Mouse (Mus musculus): Measurements from ENCODE around the gene Sys1. TPM values are rescaled to one million over a fixed set of nuclear protein-coding genes. Genes with fewer than 3 reads are reported as not detected.

Gene Sys1
- polyA plus RNA-seq, 1 experiment, result 111 TPM

DNA sequence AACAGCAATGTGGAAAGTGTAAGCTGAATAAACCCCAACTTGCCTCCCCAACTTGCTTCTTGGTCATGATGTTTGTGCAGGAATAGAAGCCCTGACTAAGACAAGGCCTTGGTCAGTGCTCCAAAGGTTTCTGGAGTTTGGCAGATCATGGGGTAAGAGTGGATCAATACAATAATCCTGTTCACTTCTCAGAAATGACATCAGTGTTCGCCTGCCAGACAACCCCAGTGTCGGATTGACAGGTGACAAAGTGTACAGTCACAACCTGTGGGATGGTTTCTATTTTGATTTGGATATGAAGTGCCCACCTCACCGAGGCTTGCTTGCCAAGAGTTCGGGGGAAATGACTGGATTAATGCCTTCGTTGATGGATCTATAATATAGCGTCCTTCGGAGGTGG lies 35.5 kb upstream of the Sys1 start:
- 87% methylated on average over 7 of the region's 7 CpGs for WGBS
- no peak overlapping the region for H3K27ac ChIP-seq (ENCODE audit: insufficient read depth, low read length)
- DNase-seq (ENCODE audit: low read depth in 1 of 2, low spot score in 2 of 2), result no peak

DNA sequence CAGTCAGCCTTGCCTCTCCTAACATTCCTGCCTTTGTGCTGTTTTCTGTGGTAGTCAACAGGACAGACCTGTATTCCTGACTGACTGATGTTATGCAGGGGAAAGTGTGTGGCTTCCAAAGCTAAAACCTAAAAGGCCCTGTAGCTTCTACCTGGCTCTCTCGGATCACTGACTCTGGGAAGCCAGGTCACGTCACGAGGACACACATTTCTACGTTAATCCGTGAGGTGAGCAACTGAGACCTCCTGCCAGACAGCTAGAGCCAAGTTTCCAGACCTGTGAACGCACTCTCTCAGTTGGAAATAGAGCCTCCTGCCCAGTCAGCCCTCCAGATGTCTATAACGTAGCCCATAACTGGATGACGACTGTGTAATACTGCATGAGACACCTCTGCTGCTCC lies 34.8 kb upstream of the Sys1 start:
- Histone ChIP-seq H3K27me3 (ENCODE audit: control insufficient read depth, insufficient read depth, low read length) (no peaks in the 10 kb centered on the region), H3K36me3 (ENCODE audit: control insufficient read depth, insufficient read depth, low read length) (peaks cover 7% of the 10 kb centered on the region), H3K27ac (ENCODE audit: insufficient read depth, low read length) (peak overlapping the region; percentile 49; the same call in 1 of the 2 replicates), H3K4me1 (ENCODE audit: control insufficient read depth, insufficient read depth, insufficient read length) (peaks cover 29% of the 10 kb centered on the region; the same call in 1 of the 2 replicates), H3K4me3 (ENCODE audit: extremely low read depth, insufficient read depth, insufficient read length) (no peak overlapping the region)
- DNase-seq (ENCODE audit: low read depth in 1 of 2, low spot score in 2 of 2), result no peak
- WGBS, result 65% methylated on average over 8 of the region's 8 CpGs
- TF ChIP-seq CTCF (IDR thresholded peaks at IDR 0.05; ENCODE audit: extremely low read depth, insufficient read depth, insufficient read length, insufficient replicate concordance) (no peak), POLR2A (IDR thresholded peaks at IDR 0.05; ENCODE audit: low read depth, low read length) (no peak)

More for the DNA sequence above, 35.5 kb upstream of the Sys1 start:
- Histone ChIP-seq H3K4me1 (ENCODE audit: control insufficient read depth, insufficient read depth, insufficient read length) (peaks cover 29% of the 10 kb centered on the region; the same call in 1 of the 2 replicates), H3K4me3 (ENCODE audit: extremely low read depth, insufficient read depth, insufficient read length) (no peak overlapping the region), H3K36me3 (ENCODE audit: control insufficient read depth, insufficient read depth, low read length) (peaks cover 5% of the 10 kb centered on the region), H3K27me3 (ENCODE audit: control insufficient read depth, insufficient read depth, low read length) (no peaks in the 10 kb centered on the region)
- TF ChIP-seq POLR2A (IDR thresholded peaks at IDR 0.05; ENCODE audit: low read depth, low read length) (no peak), CTCF (IDR thresholded peaks at IDR 0.05; ENCODE audit: extremely low read depth, insufficient read depth, insufficient read length, insufficient replicate concordance) (no peak)

DNA sequence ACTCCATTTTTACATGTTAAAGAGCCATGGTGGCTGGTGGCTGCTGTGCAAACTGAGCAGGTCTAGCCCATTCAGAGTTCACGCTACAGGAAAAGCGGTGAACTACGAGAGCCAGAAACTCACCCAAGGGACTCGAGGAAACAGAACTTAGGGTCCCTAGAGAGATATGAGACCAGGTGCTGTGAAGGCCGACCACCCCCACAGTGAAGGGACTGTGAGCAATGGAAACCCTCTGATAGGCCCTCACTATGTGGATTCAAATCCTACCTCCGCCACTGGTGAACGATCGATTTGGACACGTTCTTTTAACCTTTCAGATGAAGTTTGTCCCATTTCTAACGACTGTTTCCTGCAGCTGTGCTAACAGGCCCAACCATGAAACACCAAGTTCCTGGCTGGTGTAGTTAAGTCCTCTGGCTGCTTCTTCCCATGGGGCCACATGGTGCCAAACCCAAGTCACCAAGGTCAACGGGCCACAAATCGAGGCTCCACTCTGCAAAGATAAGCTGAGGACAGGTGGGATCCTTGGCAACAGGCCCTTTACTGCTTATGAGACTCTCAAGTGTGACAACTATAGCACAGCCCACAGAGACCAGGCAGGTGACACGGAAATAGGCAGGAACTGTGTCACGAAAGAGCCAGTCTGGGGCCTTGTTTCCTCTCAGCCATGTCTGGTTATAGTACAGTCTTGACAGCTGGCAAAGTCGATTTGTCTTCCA lies 33.9 kb upstream of the Sys1 start:
- 25% methylated on average over 15 of the region's 15 CpGs for WGBS
- Histone ChIP-seq H3K27me3 (ENCODE audit: control insufficient read depth, insufficient read depth, low read length) (no peaks in the 10 kb centered on the region), H3K4me3 (ENCODE audit: extremely low read depth, insufficient read depth, insufficient read length) (no peak overlapping the region), H3K36me3 (ENCODE audit: control insufficient read depth, insufficient read depth, low read length) (peaks cover 15% of the 10 kb centered on the region), H3K27ac (ENCODE audit: insufficient read depth, low read length) (peak overlapping the region; percentile 95), H3K4me1 (ENCODE audit: control insufficient read depth, insufficient read depth, insufficient read length) (peaks cover 24% of the 10 kb centered on the region; the same call in 1 of the 2 replicates)
- no peak for TF ChIP-seq POLR2A (IDR thresholded peaks at IDR 0.05; ENCODE audit: low read depth, low read length)
- peak; percentile 59 to 81 for DNase-seq (ENCODE audit: low read depth in 1 of 2, low spot score in 2 of 2)

DNA sequence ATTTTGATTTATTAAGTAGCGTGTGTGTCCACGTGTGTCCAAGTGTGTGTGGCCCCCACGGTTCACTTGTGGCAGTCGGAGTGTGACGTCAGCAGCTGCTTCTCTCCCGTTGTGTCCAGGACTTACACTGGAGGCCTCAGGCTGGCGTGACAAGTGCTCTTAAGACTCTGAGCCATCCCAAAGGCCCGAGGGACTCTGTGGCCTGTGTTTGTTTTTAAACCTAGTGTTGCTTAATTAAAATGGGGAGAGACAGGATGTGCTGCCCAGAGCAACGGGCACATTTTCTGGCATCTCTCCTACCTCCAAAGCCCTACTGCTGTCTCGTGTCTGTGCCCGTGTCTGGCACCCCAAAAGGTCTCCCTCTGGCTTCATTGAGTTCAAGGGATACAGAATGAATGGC lies 33.3 kb upstream of the Sys1 start:
- no peak for TF ChIP-seq POLR2A (IDR thresholded peaks at IDR 0.05; ENCODE audit: low read depth, low read length)
- TF ChIP-seq CTCF (IDR thresholded peaks at IDR 0.05; ENCODE audit: extremely low read depth, insufficient read depth, insufficient read length, insufficient replicate concordance), result no peak
- H3K4me3 ChIP-seq (ENCODE audit: extremely low read depth, insufficient read depth, insufficient read length), result no peak overlapping the region
- H3K4me1 ChIP-seq (ENCODE audit: control insufficient read depth, insufficient read depth, insufficient read length), result peaks cover 20% of the 10 kb centered on the region; the same call in 1 of the 2 replicates
- peaks cover 21% of the 10 kb centered on the region for H3K36me3 ChIP-seq (ENCODE audit: control insufficient read depth, insufficient read depth, low read length)
- no peaks in the 10 kb centered on the region for H3K27me3 ChIP-seq (ENCODE audit: control insufficient read depth, insufficient read depth, low read length)
- 40% methylated on average over 11 of the region's 11 CpGs for WGBS
- H3K27ac ChIP-seq (ENCODE audit: insufficient read depth, low read length), result peak overlapping the region; percentile 95
- DNase-seq (ENCODE audit: low read depth in 1 of 2, low spot score in 2 of 2), result peak in 1 of 2 experiments; percentile 44

DNA sequence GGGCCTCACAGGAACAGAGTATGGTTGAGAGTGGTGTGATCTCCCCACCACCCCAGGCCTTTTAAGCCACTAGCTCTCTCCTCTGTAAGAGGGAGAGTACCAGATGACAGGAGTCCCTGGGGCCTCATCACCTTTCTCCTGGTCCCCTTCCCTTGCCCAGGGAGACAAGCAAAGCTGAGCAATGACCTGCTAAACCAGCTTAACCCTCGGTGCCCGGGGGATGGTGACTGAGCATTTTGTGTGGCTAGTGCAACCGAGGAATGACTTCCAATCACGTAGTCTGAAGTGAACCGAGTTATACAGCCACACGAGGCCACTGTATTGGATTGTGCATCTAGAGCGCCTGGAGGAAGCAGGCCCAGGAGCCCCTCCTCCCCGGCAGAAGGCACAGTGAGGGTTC lies 32.4 kb upstream of the Sys1 start:
- H3K4me1 ChIP-seq (ENCODE audit: control insufficient read depth, insufficient read depth, insufficient read length), result peaks cover 18% of the 10 kb centered on the region; the same call in 1 of the 2 replicates
- 85% methylated on average over 8 of the region's 8 CpGs for WGBS
- TF ChIP-seq POLR2A (IDR thresholded peaks at IDR 0.05; ENCODE audit: low read depth, low read length) (no peak), CTCF (IDR thresholded peaks at IDR 0.05; ENCODE audit: extremely low read depth, insufficient read depth, insufficient read length, insufficient replicate concordance) (no peak)
- no peak for DNase-seq (ENCODE audit: low read depth in 1 of 2, low spot score in 2 of 2)
- 0 out of 2 replicates have a peak overlapping the region, but pooled peaks have one; percentile 32 for H3K27ac ChIP-seq (ENCODE audit: insufficient read depth, low read length)
- no peaks in the 10 kb centered on the region for H3K27me3 ChIP-seq (ENCODE audit: control insufficient read depth, insufficient read depth, low read length)
- H3K36me3 ChIP-seq (ENCODE audit: control insufficient read depth, insufficient read depth, low read length), result peaks cover 30% of the 10 kb centered on the region
- H3K4me3 ChIP-seq (ENCODE audit: extremely low read depth, insufficient read depth, insufficient read length), result no peak overlapping the region

DNA sequence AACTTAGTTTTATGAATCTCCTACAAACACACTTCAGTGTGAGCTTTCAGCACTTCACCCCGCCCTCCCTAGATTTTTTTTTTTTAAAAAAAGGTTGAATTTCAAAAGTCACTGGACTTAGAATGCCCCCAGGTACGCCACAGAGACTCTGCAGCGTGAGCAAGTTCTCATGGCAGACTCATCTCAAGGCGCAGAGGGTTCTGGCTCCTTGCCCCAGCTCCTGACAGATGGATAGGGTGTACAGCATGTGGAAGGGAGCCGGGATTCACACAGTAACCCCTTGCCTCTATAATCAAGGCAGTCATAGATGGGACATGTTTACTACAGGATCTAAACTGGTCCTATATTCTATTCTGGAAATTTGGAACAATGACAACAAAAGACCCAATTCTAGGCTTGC lies 31.4 kb upstream of the Sys1 start:
- H3K27me3 ChIP-seq (ENCODE audit: control insufficient read depth, insufficient read depth, low read length), result no peaks in the 10 kb centered on the region
- DNase-seq (ENCODE audit: low read depth in 1 of 2, low spot score in 2 of 2), result no peak
- peaks cover 18% of the 10 kb centered on the region; the same call in 1 of the 2 replicates for H3K4me1 ChIP-seq (ENCODE audit: control insufficient read depth, insufficient read depth, insufficient read length)
- TF ChIP-seq POLR2A (IDR thresholded peaks at IDR 0.05; ENCODE audit: low read depth, low read length) (no peak), CTCF (IDR thresholded peaks at IDR 0.05; ENCODE audit: extremely low read depth, insufficient read depth, insufficient read length, insufficient replicate concordance) (no peak)
- H3K36me3 ChIP-seq (ENCODE audit: control insufficient read depth, insufficient read depth, low read length), result peaks cover 32% of the 10 kb centered on the region
- WGBS, result 87% methylated on average over 5 of the region's 5 CpGs
- no peak overlapping the region for H3K4me3 ChIP-seq (ENCODE audit: extremely low read depth, insufficient read depth, insufficient read length)
- H3K27ac ChIP-seq (ENCODE audit: insufficient read depth, low read length), result no peak overlapping the region

DNA sequence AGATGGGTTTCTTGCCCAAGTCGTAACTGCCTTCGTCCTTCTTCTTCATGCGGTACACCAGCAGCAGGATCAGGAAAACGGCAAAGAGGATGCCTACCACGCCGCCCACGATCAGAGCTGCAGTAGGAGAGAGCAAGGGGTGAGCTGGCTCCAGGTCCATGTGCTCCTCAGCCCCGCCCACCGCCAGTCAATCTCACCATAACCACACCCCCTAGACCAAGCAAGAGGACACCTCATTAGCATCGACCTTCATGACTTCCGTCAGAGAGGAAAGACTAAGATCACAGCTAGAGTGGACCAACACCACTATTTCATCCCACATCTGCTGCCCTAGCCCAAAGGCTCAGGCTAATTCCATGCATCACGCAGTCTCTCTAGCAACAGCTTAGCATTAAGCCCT lies 30.6 kb upstream of the Sys1 start:
- DNase-seq (ENCODE audit: low read depth in 1 of 2, low spot score in 2 of 2), result no peak
- H3K4me3 ChIP-seq (ENCODE audit: extremely low read depth, insufficient read depth, insufficient read length), result no peak overlapping the region
- no peak overlapping the region for H3K27ac ChIP-seq (ENCODE audit: insufficient read depth, low read length)
- H3K4me1 ChIP-seq (ENCODE audit: control insufficient read depth, insufficient read depth, insufficient read length), result peaks cover 18% of the 10 kb centered on the region; the same call in 1 of the 2 replicates
- 75% methylated on average over 12 of the region's 12 CpGs for WGBS
- H3K36me3 ChIP-seq (ENCODE audit: control insufficient read depth, insufficient read depth, low read length), result peaks cover 33% of the 10 kb centered on the region
- TF ChIP-seq POLR2A (IDR thresholded peaks at IDR 0.05; ENCODE audit: low read depth, low read length), result no peak
- TF ChIP-seq CTCF (IDR thresholded peaks at IDR 0.05; ENCODE audit: extremely low read depth, insufficient read depth, insufficient read length, insufficient replicate concordance), result no peak
- no peaks in the 10 kb centered on the region for H3K27me3 ChIP-seq (ENCODE audit: control insufficient read depth, insufficient read depth, low read length)

All from spleen, adult 2 months (tissue).